Mouse (Mus musculus) cerebellum, postnatal 10 days (tissue): ENCODE results near the gene Larp1b.

ENCODE experiments used
- DNase-seq, 2 experiments: peaks; one replicate each; pipeline ENCODE4 v3.0.0; 2021; ENCODE audit warnings: mixed read lengths in 2 of 2

Gene Larp1b

GRCm38 (mm10) chr3:41084421-41084820, 134.8 kb downstream of the Larp1b start:
- peak; percentile 14 to 31 for DNase-seq

- no peak for DNase-seq
Measured at GRCm38 (mm10) chr3:41087071-41087470, 137.4 kb downstream of the Larp1b start.
